Mouse (Mus musculus): ENCODE measurements around the gene Git1. TPM values are rescaled to one million over a fixed set of nuclear protein-coding genes. Genes with fewer than 3 reads are reported as not detected.

The Git1 gene
- polyA plus RNA-seq, 1 experiment, result 4.5 TPM

DNA sequence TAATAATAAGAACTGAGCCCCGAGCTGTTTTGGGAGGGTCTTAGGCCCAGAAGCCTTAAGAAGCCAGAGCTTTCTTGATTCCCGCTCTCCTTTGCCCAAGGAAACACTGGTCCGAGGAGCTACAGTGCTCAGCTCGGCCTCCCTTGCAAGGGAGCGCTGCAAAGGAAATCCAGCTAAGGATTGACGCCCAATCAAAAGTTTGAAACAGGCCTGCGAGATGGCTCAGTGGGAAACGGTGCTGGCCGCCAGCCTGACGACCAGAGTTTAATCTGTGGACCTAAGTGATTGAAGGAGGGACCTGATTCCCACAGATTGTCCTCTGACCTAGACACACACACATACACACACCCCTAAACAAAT lies 20.4 kb downstream of the Git1 start:
- peaks cover 9% of the 10 kb centered on the region for H3K9me3 ChIP-seq (ENCODE audit: control insufficient read depth, low read length)
- peaks cover 39% of the 10 kb centered on the region for H3K4me1 ChIP-seq (ENCODE audit: control insufficient read depth)
- TF ChIP-seq TAL1 (IDR thresholded peaks at IDR 0.05; ENCODE audit: low read length), result no peak
- no peak for TF ChIP-seq GATA1 (IDR thresholded peaks at IDR 0.05; ENCODE audit: low read length)
- peaks cover 59% of the 10 kb centered on the region for H3K27me3 ChIP-seq (ENCODE audit: control insufficient read depth)
- peak overlapping the region; percentile 83 for H3K4me3 ChIP-seq (replicated peaks)
- H3K36me3 ChIP-seq (ENCODE audit: control insufficient read depth), result no peaks in the 10 kb centered on the region

DNA sequence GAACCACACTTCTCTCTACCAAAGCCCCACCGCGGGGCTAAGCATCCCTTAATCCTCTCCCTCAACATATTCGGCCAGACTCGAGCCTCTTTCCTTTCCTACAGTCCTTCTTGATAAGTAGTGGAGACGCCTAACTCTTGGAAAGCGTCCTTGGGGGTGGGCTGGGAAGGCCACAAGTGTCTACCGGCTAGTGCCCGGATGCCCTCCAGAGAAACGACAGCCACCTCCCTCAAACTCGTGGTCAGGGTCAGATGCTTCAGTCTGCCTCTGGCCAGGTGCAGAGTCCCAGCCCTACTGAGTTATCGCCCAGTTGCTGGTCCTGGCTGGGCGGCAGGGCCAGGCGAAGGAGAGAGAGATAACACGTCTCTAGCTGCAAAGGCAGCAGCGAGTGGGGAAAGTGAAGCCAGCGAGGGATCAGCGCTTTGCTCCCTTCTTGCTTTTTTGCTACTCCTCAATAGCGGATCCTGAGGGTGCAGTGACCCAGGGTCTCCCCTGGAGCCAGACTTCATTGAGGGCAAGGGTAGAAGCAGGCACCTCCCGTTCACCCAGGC lies 21.0 kb downstream of the Git1 start:
- Histone ChIP-seq H3K27me3 (ENCODE audit: control insufficient read depth) (peaks cover 64% of the 10 kb centered on the region), H3K4me1 (ENCODE audit: control insufficient read depth) (peaks cover 39% of the 10 kb centered on the region), H3K4me3 (replicated peaks) (peak overlapping the region; percentile 83)

DNA sequence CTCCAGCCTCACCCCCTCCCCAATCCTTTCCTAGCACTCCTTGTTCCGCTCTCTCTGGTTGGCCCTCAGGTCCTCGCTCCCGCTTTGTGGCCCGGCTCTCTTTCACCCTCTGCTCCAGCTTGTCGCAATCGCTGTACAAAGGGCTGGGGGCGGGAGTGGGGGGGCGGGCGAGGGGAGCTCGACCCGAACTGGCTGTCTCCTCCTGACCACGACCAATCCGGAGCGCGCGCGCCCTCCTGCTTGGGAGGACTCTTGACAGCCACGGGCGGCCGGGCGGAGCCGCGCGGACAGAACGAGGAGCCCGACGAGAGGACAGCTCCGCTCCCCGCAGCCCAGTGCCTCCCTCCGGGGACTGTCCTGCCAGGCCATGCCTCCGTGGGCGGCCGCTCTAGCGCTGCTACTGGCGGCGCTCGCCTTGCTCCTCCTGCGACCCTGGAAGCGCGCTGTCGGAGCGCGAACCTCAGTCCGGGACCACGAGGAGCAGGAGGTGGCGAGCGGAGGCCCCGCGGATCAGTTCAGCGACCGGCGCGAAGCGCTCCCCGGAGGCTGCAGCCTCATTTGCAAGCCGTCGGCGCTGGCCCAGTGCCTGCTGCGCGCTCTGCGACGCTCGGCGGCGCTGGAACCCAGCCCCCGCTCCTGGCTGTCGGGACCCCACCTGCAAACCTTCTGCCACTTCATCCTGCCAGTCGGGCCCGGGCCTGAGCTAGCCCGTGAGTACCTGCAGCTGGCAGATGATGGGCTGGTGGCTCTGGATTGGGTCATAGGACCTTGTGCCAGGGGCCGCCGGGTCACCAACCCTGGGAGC lies 21.7 kb downstream of the Git1 start, which contains the start of gene Abhd15:
Gene Abhd15 (plus strand): TSS at position 290 of the 805 bp plus-strand sequence.
- Histone ChIP-seq H3K27me3 (ENCODE audit: control insufficient read depth) (peaks cover 70% of the 10 kb centered on the region), H3K4me3 (replicated peaks) (peak within 1 kb of the TSS; percentile 83), H3K9me3 (ENCODE audit: control insufficient read depth, low read length) (peaks cover 9% of the 10 kb centered on the region), H3K36me3 (ENCODE audit: control insufficient read depth) (no peaks in the 10 kb centered on the region), H3K4me1 (ENCODE audit: control insufficient read depth) (peaks cover 39% of the 10 kb centered on the region)
- TF ChIP-seq GATA1 (IDR thresholded peaks at IDR 0.05; ENCODE audit: low read length), result no peak
- TF ChIP-seq TAL1 (IDR thresholded peaks at IDR 0.05; ENCODE audit: low read length), result no peak

More for the DNA sequence above, 21.0 kb downstream of the Git1 start:
- Histone ChIP-seq H3K9me3 (ENCODE audit: control insufficient read depth, low read length) (peaks cover 9% of the 10 kb centered on the region), H3K36me3 (ENCODE audit: control insufficient read depth) (no peaks in the 10 kb centered on the region)
- peak; percentile 46 for TF ChIP-seq GATA1 (IDR thresholded peaks at IDR 0.05; ENCODE audit: low read length)
- TF ChIP-seq TAL1 (IDR thresholded peaks at IDR 0.05; ENCODE audit: low read length), result peak; percentile 29; the same call in 1 of the 3 replicates

DNA sequence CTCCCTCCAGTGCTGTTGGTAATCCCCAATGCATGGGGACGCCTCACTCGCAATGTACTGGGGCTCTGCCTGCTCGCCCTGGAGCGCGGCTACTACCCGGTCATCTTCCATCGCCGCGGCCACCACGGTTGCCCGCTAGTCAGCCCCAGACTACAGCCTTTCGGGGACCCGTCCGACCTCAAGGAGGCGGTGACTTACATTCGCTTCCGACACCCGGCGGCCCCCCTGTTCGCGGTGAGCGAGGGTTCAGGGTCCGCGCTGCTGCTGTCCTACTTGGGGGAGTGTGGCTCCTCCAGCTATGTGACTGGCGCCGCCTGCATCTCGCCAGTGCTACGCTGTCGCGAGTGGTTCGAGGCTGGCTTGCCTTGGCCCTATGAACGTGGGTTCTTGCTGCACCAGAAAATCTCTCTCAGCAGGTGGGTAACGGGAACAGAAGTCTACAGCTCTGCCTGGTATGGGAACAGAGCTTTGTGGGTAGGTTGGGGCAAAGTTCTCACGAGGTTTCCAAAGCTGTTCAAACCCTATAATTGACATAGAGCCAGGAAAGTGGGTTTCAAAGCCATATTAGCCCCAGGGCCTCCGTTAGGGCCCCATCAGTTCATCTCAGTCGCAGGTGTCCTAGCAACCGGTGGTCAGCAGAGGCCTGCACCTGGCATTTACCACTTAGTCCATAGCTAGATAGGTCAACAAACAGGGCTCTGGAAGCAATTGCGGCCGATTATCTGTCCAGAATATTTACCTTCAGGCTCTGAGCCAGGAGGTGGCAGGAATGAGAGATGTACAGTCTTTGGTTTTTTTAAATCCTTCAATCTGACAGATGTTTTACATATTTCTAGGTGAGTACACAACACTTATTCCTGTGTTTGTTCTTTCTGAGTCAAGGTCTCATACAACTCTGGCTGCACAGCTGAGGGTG lies 22.5 kb downstream of the Git1 start, which contains the start of gene Trp53i13:
Gene Trp53i13 (minus strand): TSS at position 344 of the 916 bp plus-strand sequence.
- Histone ChIP-seq H3K27me3 (ENCODE audit: control insufficient read depth) (peaks cover 75% of the 10 kb centered on the region), H3K9me3 (ENCODE audit: control insufficient read depth, low read length) (peaks cover 9% of the 10 kb centered on the region), H3K4me1 (ENCODE audit: control insufficient read depth) (peaks cover 39% of the 10 kb centered on the region), H3K4me3 (replicated peaks) (peak within 1 kb of the TSS; percentile 83), H3K36me3 (ENCODE audit: control insufficient read depth) (no peaks in the 10 kb centered on the region)
- no peak for TF ChIP-seq TAL1 (IDR thresholded peaks at IDR 0.05; ENCODE audit: low read length)
- TF ChIP-seq GATA1 (IDR thresholded peaks at IDR 0.05; ENCODE audit: low read length), result no peak

DNA sequence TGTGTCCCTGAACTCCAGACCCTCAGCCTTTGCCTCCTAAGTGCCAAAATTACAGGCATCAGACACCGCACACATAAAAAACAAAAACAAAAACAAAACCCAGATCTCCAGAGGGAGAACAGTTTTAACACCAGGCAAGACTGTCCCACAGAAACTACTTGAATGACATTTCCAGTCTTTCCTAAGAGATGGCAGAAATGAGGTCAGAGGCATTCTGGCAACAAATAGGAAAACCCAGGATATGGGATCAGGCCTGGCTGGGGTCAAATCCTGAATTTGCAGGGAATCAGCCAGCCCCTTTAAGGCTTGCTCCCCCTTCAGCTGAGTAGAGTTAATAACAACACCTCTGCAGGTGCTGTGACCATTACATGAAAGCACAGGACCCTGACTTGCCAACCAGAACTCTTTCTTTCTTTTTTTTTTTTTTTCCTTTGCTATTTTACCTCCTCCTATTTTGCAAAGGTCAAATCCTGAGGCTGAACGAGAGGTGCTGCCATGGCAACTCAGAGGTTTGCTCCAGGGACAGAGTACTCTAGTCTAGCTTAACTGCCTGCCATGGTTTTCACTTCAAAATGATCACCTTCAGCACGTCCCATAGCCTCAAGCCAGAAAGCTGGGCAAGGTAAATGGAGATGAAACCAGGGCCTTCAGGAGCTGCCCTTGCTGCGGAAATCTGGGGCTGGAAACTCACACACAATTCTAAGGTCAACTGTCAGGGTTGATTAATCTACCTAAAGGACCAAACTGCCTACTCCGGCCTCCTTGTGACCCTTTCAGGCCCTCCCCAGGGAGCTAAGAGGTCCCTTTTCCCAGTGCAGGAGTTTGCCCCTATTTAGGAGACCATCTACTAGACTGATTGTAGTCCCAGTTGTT lies 23.4 kb downstream of the Git1 start:
- TF ChIP-seq TAL1 (IDR thresholded peaks at IDR 0.05; ENCODE audit: low read length), result no peak
- Histone ChIP-seq H3K9me3 (ENCODE audit: control insufficient read depth, low read length) (peaks cover 9% of the 10 kb centered on the region), H3K27me3 (ENCODE audit: control insufficient read depth) (peaks cover 75% of the 10 kb centered on the region), H3K36me3 (ENCODE audit: control insufficient read depth) (no peaks in the 10 kb centered on the region), H3K4me1 (ENCODE audit: control insufficient read depth) (peaks cover 38% of the 10 kb centered on the region), H3K4me3 (replicated peaks) (no peak overlapping the region)

DNA sequence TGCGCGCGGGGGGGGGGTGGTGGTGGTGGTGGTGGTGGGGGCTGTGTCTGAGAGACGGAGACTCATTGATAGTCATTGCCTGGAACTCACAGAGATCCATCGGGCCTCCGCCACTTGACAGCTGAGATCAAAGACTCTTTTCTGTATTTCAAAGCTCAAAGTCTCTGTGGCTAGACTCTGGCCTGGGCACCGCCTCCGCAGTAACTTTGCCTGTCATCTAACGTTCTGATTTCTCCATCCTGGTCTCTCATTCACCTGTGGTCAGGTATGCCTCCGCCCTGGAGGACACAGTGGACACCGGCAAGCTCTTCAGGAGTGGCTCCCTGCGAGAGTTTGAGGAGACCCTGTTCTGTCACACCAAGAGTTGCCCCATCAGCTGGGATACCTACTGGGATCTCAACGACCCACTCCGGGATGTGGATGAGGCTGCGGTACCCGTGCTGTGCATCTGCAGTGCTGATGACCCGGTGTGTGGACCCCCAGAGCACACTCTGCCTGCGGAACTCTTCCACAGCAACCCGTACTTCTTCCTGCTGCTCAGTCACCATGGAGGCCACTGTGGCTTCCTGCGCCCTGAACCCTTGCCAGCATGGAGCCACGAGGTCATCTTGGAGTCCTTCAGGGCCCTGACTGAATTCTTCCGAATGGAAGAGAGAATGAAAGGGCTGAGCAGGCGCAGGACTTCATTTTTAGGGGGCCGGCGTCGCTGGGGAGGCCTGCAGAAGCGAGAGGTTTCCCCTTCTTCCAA lies 24.9 kb downstream of the Git1 start:
- peaks cover 9% of the 10 kb centered on the region for H3K9me3 ChIP-seq (ENCODE audit: control insufficient read depth, low read length)
- H3K36me3 ChIP-seq (ENCODE audit: control insufficient read depth), result no peaks in the 10 kb centered on the region
- no peak overlapping the region for H3K4me3 ChIP-seq (replicated peaks)
- peaks cover 75% of the 10 kb centered on the region for H3K27me3 ChIP-seq (ENCODE audit: control insufficient read depth)
- H3K4me1 ChIP-seq (ENCODE audit: control insufficient read depth), result peaks cover 26% of the 10 kb centered on the region
- TF ChIP-seq GATA1 (IDR thresholded peaks at IDR 0.05; ENCODE audit: low read length), result no peak
- TF ChIP-seq TAL1 (IDR thresholded peaks at IDR 0.05; ENCODE audit: low read length), result no peak

DNA sequence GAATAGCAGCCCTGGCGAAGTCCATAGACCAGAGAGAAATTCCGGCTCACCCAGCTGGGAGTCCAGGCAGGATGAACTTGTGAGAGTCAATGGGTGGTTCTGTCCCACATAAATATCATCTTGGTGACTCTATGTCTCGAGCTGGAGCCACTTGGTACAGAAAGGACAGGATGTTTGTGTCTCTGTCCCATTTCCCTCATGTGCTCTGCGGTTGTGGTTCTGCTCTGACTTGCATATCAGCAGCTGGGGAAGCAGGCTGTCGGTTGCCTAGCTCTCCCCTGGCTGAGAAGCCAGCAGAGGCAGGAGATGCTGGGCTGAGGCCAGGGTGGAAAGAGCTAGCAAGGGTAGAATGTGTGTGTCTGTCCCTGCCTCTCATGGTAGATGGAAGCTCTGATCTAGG lies 25.7 kb downstream of the Git1 start, which contains the start of gene Gm10392:
Gene Gm10392 (minus strand): TSS at position 156 of the 400 bp plus-strand sequence.
- Histone ChIP-seq H3K4me1 (ENCODE audit: control insufficient read depth) (peaks cover 19% of the 10 kb centered on the region), H3K27me3 (ENCODE audit: control insufficient read depth) (peaks cover 68% of the 10 kb centered on the region), H3K36me3 (ENCODE audit: control insufficient read depth) (no peaks in the 10 kb centered on the region), H3K9me3 (ENCODE audit: control insufficient read depth, low read length) (peaks cover 13% of the 10 kb centered on the region), H3K4me3 (replicated peaks) (no peak within 1 kb of the TSS)
- TF ChIP-seq GATA1 (IDR thresholded peaks at IDR 0.05; ENCODE audit: low read length) (no peak), TAL1 (IDR thresholded peaks at IDR 0.05; ENCODE audit: low read length) (no peak)

All from erythroblast, embryonic 14.5 days (primary cell).